Mouse (Mus musculus): ENCODE measurements around the gene Pygo1.

DNA sequence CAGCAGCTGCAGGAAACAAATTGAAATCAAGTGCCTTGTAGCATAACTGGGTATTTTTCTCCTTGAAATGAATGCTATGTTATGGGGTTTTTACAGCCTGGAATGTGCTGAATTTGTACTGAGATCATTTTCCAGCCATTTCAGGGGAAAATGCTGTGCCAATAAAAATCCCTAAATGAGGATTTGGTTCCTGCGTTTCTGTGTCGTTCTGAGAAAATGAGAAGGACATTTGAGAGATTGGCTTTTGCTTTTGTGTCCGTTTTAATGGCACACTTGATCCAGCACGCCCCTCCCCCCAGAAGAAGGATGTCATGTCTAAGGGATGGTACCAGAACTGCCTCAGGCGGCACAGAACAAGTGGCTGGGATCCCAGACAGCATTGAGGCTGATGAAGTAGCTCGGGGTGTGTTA lies 18.7 kb upstream of the Pygo1 start:
- no peak for TF ChIP-seq SIN3A (IDR thresholded peaks at IDR 0.05; ENCODE audit: low read length)
- TF ChIP-seq CTCF (conservative IDR thresholded peaks at IDR 0.05 in 1 of 2, IDR thresholded peaks at IDR 0.05 in 1 of 2; ENCODE audit: low read depth in 2 of 2, low read length in 2 of 2), result no peak
- no peak for TF ChIP-seq EP300 (IDR thresholded peaks at IDR 0.05; ENCODE audit: low read length)
- TF ChIP-seq SMC3 (IDR thresholded peaks at IDR 0.05; ENCODE audit: low read depth, low read length), result no peak
- TF ChIP-seq NELFE (IDR thresholded peaks at IDR 0.05; ENCODE audit: low read depth, low read length), result no peak
